Mouse (Mus musculus): ENCODE measurements at regions not wholly inside any gene's neighbourhood (a gene's known extent, or its start where the extent isn't known, plus 50 kb on each side); places are given as distances from the start of the nearest gene placed in this dataset. TPM values are rescaled to one million over a fixed set of nuclear protein-coding genes. Genes with fewer than 3 reads are reported as not detected.

- Histone ChIP-seq H3K27me3 (replicated peaks) (no peaks in the 10 kb centered on the region), H3K9ac (no peak overlapping the region), H3K27ac (replicated peaks) (no peak overlapping the region), H3K4me1 (no peaks in the 10 kb centered on the region), H3K4me2 (no peak overlapping the region), H3K4me3 (no peak overlapping the region), H3K9me3 (no peaks in the 10 kb centered on the region), H3K36me3 (no peaks in the 10 kb centered on the region)
- WGBS, result 66% methylated on average over 3 of the region's 3 CpGs
- ATAC-seq (ENCODE audit: extremely low read depth, insufficient number of reproducible peaks, low FRiP score, low TSS enrichment), result no peak
Observed at GRCm38 (mm10) chr4:87359004-87359403, 128.7 kb upstream of the Slc24a2 start.

- Histone ChIP-seq H3K36me3 (no peaks in the 10 kb centered on the region), H3K4me2 (no peak overlapping the region), H3K4me1 (peaks cover 14% of the 10 kb centered on the region), H3K9me3 (no peaks in the 10 kb centered on the region), H3K4me3 (no peak overlapping the region), H3K27ac (replicated peaks) (no peak overlapping the region), H3K9ac (no peak overlapping the region), H3K27me3 (replicated peaks) (no peaks in the 10 kb centered on the region)
- no peak for ATAC-seq (ENCODE audit: extremely low read depth, insufficient number of reproducible peaks, low FRiP score, low TSS enrichment)
- WGBS, result 80% methylated on average over 2 of the region's 2 CpGs
Observed at GRCm38 (mm10) chr4:87332968-87333367, 102.7 kb upstream of the Slc24a2 start.

GRCm38 (mm10) chr4:87329136-87329535 is 98.9 kb upstream of the Slc24a2 start:
- no peak for ATAC-seq (ENCODE audit: extremely low read depth, insufficient number of reproducible peaks, low FRiP score, low TSS enrichment)
- peaks cover 14% of the 10 kb centered on the region for H3K4me1 ChIP-seq
- H3K4me3 ChIP-seq, result no peak overlapping the region
- no peaks in the 10 kb centered on the region for H3K9me3 ChIP-seq
- H3K4me2 ChIP-seq, result peak overlapping the region; percentile 20
- no peak overlapping the region for H3K27ac ChIP-seq (replicated peaks)
- no peak overlapping the region for H3K9ac ChIP-seq
- WGBS, result 45% methylated on average over 6 of the region's 6 CpGs
- H3K27me3 ChIP-seq (replicated peaks), result no peaks in the 10 kb centered on the region
- H3K36me3 ChIP-seq, result no peaks in the 10 kb centered on the region

- ATAC-seq (ENCODE audit: extremely low read depth, insufficient number of reproducible peaks, low FRiP score, low TSS enrichment), result no peak
- no peak overlapping the region for H3K4me3 ChIP-seq
- H3K9me3 ChIP-seq, result no peaks in the 10 kb centered on the region
- no peak overlapping the region for H3K27ac ChIP-seq (replicated peaks)
- H3K27me3 ChIP-seq (replicated peaks), result no peaks in the 10 kb centered on the region
- no peaks in the 10 kb centered on the region for H3K36me3 ChIP-seq
- no peak overlapping the region for H3K9ac ChIP-seq
- H3K4me1 ChIP-seq, result no peaks in the 10 kb centered on the region
- H3K4me2 ChIP-seq, result no peak overlapping the region
- WGBS, result 70% methylated on average over 2 of the region's 2 CpGs
Observed at GRCm38 (mm10) chr4:87321726-87322349, 91.6 kb upstream of the Slc24a2 start.

- ATAC-seq (ENCODE audit: extremely low read depth, insufficient number of reproducible peaks, low FRiP score, low TSS enrichment), result no peak
- Histone ChIP-seq H3K27ac (replicated peaks) (peak overlapping the region; percentile 39; the same call in 1 of the 2 replicates), H3K9me3 (no peaks in the 10 kb centered on the region), H3K27me3 (replicated peaks) (no peaks in the 10 kb centered on the region), H3K36me3 (no peaks in the 10 kb centered on the region), H3K9ac (no peak overlapping the region), H3K4me3 (no peak overlapping the region), H3K4me1 (no peaks in the 10 kb centered on the region), H3K4me2 (no peak overlapping the region)
- WGBS, result 47% methylated on average over 5 of the region's 5 CpGs
Observed at GRCm38 (mm10) chr4:87298129-87298528, 67.9 kb upstream of the Slc24a2 start.

GRCm38 (mm10) chr4:87294538-87294937 is 64.3 kb upstream of the Slc24a2 start:
- Histone ChIP-seq H3K9me3 (no peaks in the 10 kb centered on the region), H3K4me3 (no peak overlapping the region), H3K4me1 (no peaks in the 10 kb centered on the region), H3K9ac (no peak overlapping the region), H3K4me2 (no peak overlapping the region), H3K36me3 (no peaks in the 10 kb centered on the region), H3K27ac (replicated peaks) (no peak overlapping the region), H3K27me3 (replicated peaks) (no peaks in the 10 kb centered on the region)
- ATAC-seq (ENCODE audit: extremely low read depth, insufficient number of reproducible peaks, low FRiP score, low TSS enrichment), result no peak

Small RNA genes lying in the stretch of these regions (microRNA-seq; reads per million reads assigned to microRNA genes)
- gene Gm23154, result not detected
